Comparison of ENCODE assay signal across 9 mouse cellular contexts in genomic region chr13:80557156-80557555, GRCm38 (mm10).
DNase-seq lines count a peak whose midpoint lies in the region; TF ChIP-seq lines count a peak whose summit lies in the region.
"Had no signal": no experiment of that assay in that cellular context is flagged by ENCODE, and none has a peak within 500 bp of the region (broad histone marks: within the 10 kb centered on the region; RNA-seq: fewer than 3 reads in every experiment).

No protein-coding gene starts in this region.

- no peak overlapping the region for H3ac ChIP-seq in C2C12 (ENCODE audit: control insufficient read depth, insufficient read length, low read depth)

- H3K4me1 ChIP-seq in embryonic facial prominence, embryonic 10.5 days: no peaks in the 10 kb centered on the region

- no peaks in the 10 kb centered on the region for H3K79me3 ChIP-seq in C2C12 (ENCODE audit: low read depth)

- H3K36me3 ChIP-seq in C2C12 (ENCODE audit: control insufficient read depth, insufficient read depth): no peaks in the 10 kb centered on the region
- no peaks in the 10 kb centered on the region for H3K36me3 ChIP-seq in embryonic facial prominence, embryonic 10.5 days (replicated peaks)

- no peaks in the 10 kb centered on the region for H3K9me3 ChIP-seq in embryonic facial prominence, embryonic 10.5 days

- peak; percentile 71 for DNase-seq in 3134 (ENCODE audit: extremely low read depth, insufficient read length, low spot score)
- peak; percentile 19 for DNase-seq in embryonic facial prominence, embryonic 10.5 days (ENCODE audit: low spot score)
- peak; percentile 23 to 25 for DNase-seq in heart, postnatal 10 days
- DNase-seq in layer of hippocampus, postnatal 25 days (ENCODE audit: extremely low spot score in 1 of 2, low spot score in 1 of 2): no peak
- no peak for DNase-seq in spleen, adult 12 weeks (ENCODE audit: low spot score)
- no peak for DNase-seq in ovary, postnatal 36 days (ENCODE audit: low spot score)
- DNase-seq: liver, postnatal 0 days had no signal

- no peak for TF ChIP-seq CTCF in C2C12 (IDR thresholded peaks at IDR 0.05; ENCODE audit: control insufficient read depth, insufficient read depth, insufficient read length)

- no peak overlapping the region for H3K4me3 ChIP-seq in C2C12 (ENCODE audit: insufficient read depth, poor library complexity, severe bottlenecking)
- no peak overlapping the region for H3K4me3 ChIP-seq in embryonic facial prominence, embryonic 10.5 days
- H3K4me3 ChIP-seq: erythroblast, embryonic 14.5 days had no signal

- H3K79me2 ChIP-seq in C2C12 (ENCODE audit: control insufficient read depth, insufficient read depth): no peaks in the 10 kb centered on the region

- no peaks in the 10 kb centered on the region for H3K27me3 ChIP-seq in C2C12 (ENCODE audit: control insufficient read depth, insufficient read depth, insufficient read length)
- no peaks in the 10 kb centered on the region for H3K27me3 ChIP-seq in embryonic facial prominence, embryonic 10.5 days (replicated peaks; ENCODE audit: low read depth, poor library complexity, severe bottlenecking)

- H3K27ac ChIP-seq in embryonic facial prominence, embryonic 10.5 days (replicated peaks): no peak overlapping the region

- intact Hi-C loops in heart, postnatal 10 days (cut with DNase I): no loop called here

TF ChIP-seq in C2C12, 6 proteins besides CTCF, POLR2A, EP300 and RAD21:
- no peak for TF ChIP-seq MYOG (IDR thresholded peaks at IDR 0.05; ENCODE audit: control insufficient read depth, extremely low read depth, insufficient read length)
- no peak for TF ChIP-seq CEBPB (IDR thresholded peaks at IDR 0.05; ENCODE audit: low read depth)
- peak; percentile 72 for TF ChIP-seq FOSL1 (IDR thresholded peaks at IDR 0.05; ENCODE audit: insufficient read depth, low read length, poor library complexity, severe bottlenecking)
- peak; percentile 90 for TF ChIP-seq MYOD1 (IDR thresholded peaks at IDR 0.05; ENCODE audit: control insufficient read depth, insufficient read length, low read depth)

Comparison
In these comparisons a context has a peak if more than half of its experiments do, and no peak if none do; other contexts are left out.
1. DNase-seq: peak in 3134 (single experiment), embryonic facial prominence, embryonic 10.5 days (single experiment) and heart, postnatal 10 days (2 of 2); none in layer of hippocampus, postnatal 25 days (0 of 2), spleen, adult 12 weeks (single experiment) and ovary, postnatal 36 days (single experiment).